Mouse (Mus musculus) splenic B cell, adult 2 months (primary cell): Measurements from ENCODE around the gene Fitm2.

Source experiments
- DNase-seq: peaks from one replicate; pipeline ENCODE4 v3.0.0-alpha.2; 2011; ENCODE audit warnings: low read depth, low spot score
- H3K27me3 ChIP-seq: 2 replicates; pipeline ENCODE4 v1.6.1; 2012; ENCODE audit warnings: mild to moderate bottlenecking, low read length, moderate library complexity, mixed read lengths; ENCODE audit not compliant: control insufficient read depth, poor library complexity, insufficient read depth, severe bottlenecking
- H3K36me3 ChIP-seq: 2 replicates; pipeline ENCODE4 v1.6.1; 2012; ENCODE audit warnings: mild to moderate bottlenecking, low read length, moderate library complexity, mixed read lengths; ENCODE audit not compliant: control insufficient read depth, poor library complexity, insufficient read depth, severe bottlenecking

Gene Fitm2

DNA sequence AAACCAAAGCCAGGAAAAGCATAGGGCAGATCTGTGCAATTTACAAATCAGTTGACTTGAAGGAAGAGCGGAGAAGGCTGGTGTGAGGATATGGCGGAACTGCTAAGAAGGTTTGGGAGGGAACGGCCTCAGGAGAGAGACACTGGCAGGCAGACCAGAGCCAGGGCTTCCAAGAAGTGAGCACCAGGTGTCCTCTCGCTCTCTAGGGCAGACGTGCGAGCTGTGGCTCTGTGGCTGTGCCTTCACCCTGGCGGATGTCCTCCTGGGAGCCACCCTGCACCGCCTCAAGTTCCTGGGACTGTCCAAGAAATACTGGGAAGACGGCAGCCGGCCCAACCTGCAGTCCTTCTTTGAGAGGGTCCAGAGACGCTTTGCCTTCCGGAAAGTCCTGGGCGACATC lies 19.1 kb downstream of the Fitm2 start:
- no peak for DNase-seq
- Histone ChIP-seq H3K36me3 (no peaks in the 10 kb centered on the region), H3K27me3 (no peaks in the 10 kb centered on the region)

- Histone ChIP-seq H3K27me3 (no peaks in the 10 kb centered on the region), H3K36me3 (no peaks in the 10 kb centered on the region)
- no peak for DNase-seq
Observed at GRCm38 (mm10) chr2:163452738-163453137, 19.7 kb downstream of the Fitm2 start.

- Histone ChIP-seq H3K36me3 (no peaks in the 10 kb centered on the region), H3K27me3 (no peaks in the 10 kb centered on the region)
- DNase-seq: no peak
Observed at GRCm38 (mm10) chr2:163450668-163451295, 21.6 kb downstream of the Fitm2 start.

DNA sequence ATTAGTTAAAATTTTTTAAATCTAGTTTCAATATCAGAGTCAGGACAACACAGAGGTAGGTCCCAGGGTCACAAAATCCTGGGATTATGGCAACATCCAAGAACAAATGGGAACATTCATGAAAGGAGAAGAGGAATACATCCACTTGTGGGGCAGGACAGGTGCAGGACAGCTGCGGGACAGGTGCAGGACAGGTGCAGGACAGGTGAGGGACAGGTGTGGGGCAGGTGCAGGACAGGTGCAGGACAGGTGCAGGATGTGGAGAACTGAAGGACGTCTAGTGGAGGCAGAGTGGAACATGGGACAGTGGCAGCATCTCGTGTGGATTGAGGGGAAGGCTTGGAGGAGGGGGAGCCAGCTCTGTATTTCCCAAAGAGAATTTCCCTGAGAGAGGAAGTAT lies 23.2 kb downstream of the Fitm2 start:
- no peak for DNase-seq
- Histone ChIP-seq H3K36me3 (no peaks in the 10 kb centered on the region), H3K27me3 (no peaks in the 10 kb centered on the region)

DNA sequence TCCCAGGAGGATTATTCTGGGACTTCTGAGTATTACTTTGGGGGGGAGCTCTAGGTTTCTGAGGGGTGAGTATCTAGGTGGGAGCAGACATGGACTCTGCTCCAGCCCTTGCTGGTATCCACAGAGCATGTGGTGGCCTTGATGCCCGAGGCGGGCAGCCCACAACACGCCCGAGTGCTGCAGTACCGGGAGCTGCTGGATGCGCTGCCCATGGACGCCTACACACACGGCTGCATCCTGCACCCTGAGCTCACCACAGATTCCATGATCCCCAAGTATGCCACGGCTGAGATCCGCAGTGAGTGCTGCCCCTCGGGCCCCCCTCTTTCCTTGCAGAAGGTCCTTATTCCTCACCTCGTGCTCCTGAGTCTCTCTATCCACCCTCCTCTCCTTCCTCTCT lies 25.1 kb downstream of the Fitm2 start:
- Histone ChIP-seq H3K27me3 (no peaks in the 10 kb centered on the region; the same call in 1 of the 2 replicates), H3K36me3 (no peaks in the 10 kb centered on the region)
- DNase-seq: no peak

DNA sequence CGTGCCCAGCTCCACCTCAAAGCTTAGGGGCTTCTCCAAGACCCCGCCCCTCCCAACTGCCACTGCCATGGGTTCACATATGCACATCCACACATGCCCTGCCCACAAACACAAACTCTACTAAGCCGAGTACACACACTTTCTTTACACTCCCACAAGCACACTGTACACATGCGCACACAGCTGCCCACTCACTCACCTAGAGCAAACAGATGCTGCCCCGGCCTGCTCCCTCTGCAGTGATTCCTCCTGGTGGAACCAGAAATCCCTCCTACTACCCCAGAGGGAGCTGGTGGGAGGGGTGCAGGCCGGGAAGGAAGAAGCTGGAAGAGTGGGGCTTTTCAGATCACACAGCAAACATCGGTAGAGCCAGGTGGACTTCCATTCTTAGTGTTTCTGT lies 28.4 kb downstream of the Fitm2 start:
- no peaks in the 10 kb centered on the region; the same call in 1 of the 2 replicates for H3K27me3 ChIP-seq
- H3K36me3 ChIP-seq: no peaks in the 10 kb centered on the region
- no peak for DNase-seq

DNA sequence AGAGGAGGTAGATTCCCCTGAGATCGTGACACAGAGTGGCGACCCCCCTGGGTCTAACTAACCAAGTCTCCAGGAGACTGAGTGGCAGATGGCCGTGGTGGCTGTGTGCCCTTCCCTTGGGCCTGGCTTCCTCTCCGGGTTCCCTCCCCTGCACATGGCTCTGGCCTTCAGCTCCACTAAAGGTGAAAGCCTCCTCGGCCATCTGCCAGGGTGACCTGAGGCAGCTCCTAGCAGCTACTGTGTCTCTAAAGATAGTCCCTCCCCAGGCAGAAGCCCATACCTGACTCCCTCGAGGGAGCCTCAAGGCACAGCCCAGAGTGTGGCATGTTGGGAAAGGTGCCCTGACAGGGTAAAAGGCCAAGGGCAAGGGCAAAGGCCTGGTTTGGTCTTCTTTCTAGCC lies 28.9 kb downstream of the Fitm2 start:
- Histone ChIP-seq H3K27me3 (no peaks in the 10 kb centered on the region; the same call in 1 of the 2 replicates), H3K36me3 (no peaks in the 10 kb centered on the region)
- DNase-seq: no peak

DNA sequence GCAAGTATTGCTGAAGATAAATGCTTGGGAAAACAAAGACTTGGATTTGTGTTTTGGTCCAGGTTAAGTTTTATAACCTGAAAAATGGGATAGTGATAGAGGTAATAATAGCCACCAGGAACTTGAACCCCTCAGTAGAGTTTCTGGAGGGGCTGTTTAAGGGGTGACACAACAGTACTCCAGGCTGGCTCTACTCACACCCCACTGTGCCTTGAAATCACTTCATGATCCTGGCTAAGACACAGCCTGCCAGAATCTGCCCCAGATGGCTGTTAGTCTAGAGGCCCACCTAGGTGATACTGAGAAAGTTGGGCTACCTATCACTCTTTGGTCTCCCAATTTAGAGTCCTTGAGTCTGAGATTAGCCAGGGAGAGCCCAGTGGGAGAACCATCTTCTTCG lies 32.9 kb downstream of the Fitm2 start:
- DNase-seq: no peak
- Histone ChIP-seq H3K27me3 (no peaks in the 10 kb centered on the region; the same call in 1 of the 2 replicates), H3K36me3 (no peaks in the 10 kb centered on the region)

DNA sequence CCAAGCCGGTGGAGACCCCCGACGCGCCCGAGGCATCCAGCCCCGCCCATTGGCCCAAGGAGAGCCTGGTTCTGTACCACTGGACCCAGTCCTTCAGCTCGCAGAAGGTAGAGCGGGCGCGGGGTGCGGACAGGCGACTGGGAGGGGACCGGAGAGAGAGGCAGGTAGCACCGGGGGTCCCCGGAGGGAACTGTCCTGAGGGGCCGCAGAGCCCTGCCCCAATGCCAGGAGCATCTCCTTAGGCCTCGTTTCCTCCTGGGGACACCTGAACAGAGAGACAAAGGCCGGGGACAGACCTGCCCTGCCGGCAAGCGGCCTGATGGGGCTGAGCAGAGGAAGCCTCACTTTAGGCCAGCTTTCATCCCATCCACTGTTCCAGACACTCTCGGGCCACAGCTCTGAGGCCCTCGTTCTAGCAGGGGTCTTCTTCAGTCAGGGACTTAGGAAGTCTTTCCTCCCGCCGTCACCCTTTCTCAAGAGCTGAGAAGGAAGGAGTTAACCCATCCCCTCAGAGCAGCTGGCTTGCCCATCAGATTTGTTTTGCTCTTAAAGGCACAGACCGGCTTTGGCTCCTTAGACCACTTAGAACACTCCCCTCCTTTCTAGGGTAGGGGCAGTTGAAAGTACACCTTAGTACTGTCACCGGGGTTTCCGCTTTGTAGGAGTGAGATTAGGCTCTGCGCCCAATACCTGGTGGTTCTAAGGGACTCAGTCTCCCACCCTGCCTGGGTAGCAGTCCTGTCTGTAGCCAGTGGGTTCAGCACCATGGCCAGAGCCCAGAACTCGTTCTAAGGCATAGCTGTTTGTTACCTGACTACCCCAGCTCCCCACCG lies 33.6 kb downstream of the Fitm2 start:
- Histone ChIP-seq H3K27me3 (no peaks in the 10 kb centered on the region; the same call in 1 of the 2 replicates), H3K36me3 (no peaks in the 10 kb centered on the region)
- DNase-seq: peak; percentile 19

DNA sequence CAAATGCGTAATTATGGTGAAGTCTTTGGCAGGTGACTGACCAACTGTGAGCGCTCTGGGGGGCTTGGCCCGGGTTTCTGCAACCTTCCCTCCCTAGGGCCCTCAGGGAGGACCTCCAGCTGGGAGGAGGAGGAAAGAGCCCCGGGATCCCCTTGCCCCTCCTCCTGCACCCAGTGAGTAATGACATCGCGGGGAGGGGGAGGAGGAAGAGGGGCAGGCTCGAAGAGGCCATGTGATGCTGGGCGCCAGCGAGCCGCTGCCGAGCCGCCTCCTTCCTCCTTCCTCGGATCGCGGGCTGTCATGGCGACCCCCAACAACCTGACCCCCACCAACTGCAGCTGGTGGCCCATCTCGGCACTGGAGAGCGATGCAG lies 34.2 kb downstream of the Fitm2 start, which contains the start of gene Gdap1l1:
TSS of gene Gdap1l1 (plus strand) at position 231 of the 373 bp plus-strand sequence.
- no peak for DNase-seq
- H3K27me3 ChIP-seq: no peaks in the 10 kb centered on the region; the same call in 1 of the 2 replicates
- H3K36me3 ChIP-seq: no peaks in the 10 kb centered on the region

GRCm38 (mm10) chr2:163437800-163438199 lies 34.6 kb downstream of the Fitm2 start:
- Histone ChIP-seq H3K27me3 (no peaks in the 10 kb centered on the region; the same call in 1 of the 2 replicates), H3K36me3 (no peaks in the 10 kb centered on the region)
- DNase-seq: no peak

DNA sequence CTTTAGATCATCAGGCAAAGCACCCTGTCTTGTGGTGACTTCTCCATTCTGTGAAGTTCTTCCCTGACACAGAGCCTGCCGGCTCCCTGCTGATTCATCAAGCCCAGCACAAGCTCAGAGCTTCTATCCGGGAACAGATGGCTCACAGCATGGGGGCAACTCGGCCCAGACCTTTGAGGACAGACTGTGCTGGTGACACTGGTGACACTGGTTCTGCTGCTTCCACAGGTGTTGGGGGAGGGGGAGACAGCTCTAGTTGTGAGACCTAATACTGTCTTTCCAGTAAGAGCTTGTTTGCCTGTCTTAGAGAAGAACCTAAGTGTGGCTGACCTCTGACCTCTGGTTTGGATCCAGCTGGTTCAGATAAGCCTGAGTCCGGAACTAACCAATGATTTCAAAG lies 38.5 kb downstream of the Fitm2 start:
- Histone ChIP-seq H3K27me3 (no peaks in the 10 kb centered on the region), H3K36me3 (no peaks in the 10 kb centered on the region)
- no peak for DNase-seq

GRCm38 (mm10) chr2:163431289-163431688 lies 41.1 kb downstream of the Fitm2 start:
- Histone ChIP-seq H3K27me3 (no peaks in the 10 kb centered on the region), H3K36me3 (no peaks in the 10 kb centered on the region)
- no peak for DNase-seq

DNA sequence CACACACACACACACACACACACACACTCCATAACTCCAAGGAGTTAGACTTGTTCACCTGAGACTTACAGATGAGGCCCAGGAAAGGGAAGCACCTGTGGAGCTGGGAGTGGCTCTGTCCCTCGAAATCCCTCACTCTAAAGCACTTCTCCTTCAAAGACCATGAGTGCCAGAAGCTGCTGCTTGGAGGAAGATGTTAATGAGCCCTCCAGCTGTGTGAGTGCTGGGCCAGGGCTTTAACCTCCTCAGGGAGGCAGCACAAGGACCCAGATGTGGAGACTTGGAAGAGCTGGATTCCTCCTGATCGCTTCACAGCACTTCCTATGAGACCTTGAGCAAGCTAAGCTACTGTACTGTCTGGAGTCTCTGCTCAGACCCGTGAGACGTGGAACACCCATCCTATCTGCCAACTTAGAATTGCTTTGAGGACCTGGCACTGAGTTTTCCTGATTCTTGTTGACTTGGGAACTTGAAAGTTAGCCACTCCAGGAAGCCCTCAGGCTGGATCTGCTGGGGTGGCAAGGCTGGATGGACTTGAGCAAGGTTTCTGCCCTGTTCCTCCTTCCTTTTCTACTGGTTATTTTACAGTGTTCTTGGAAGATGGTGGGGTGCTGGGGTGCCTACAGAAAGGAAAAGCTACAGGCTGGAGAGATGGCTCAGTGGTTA lies 44.0 kb downstream of the Fitm2 start:
- no peak for DNase-seq
- Histone ChIP-seq H3K27me3 (no peaks in the 10 kb centered on the region), H3K36me3 (no peaks in the 10 kb centered on the region)

DNA sequence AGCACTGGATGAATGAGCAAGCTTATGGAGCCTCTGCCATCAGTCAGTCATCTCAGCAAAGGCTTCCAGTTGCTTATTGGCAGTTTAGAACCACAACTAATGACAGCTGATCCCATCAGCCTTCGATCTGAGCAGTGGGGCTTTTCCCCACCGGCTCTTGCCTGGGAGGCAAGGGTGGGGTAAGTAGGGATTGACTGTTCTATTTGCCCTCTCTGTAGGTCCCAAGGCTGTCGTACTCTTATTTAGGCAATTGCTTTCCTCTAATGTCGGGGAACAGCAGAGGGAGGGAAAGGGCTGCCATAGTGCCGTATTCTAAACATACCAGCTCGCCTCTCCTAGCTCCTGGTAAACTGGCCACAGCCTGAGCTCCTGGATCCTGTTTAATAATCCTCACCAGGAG lies 47.8 kb downstream of the Fitm2 start, which contains the start of gene Oser1:
TSS of gene Oser1 (minus strand) at position 101 of the 400 bp plus-strand sequence.
- Histone ChIP-seq H3K36me3 (no peaks in the 10 kb centered on the region), H3K27me3 (no peaks in the 10 kb centered on the region)
- DNase-seq: no peak
